Mouse (Mus musculus) neural tube, embryonic 10.5 days (tissue): ENCODE measurements around the gene Nmi.
"Not testable (repeated sequence)": the region's sequence is repeated elsewhere in the genome, so short reads cannot be mapped to it uniquely, and the experiment has no call there.

Source experiments
- DNase-seq: peaks from one replicate; pipeline ENCODE4 v3.0.0-alpha.2; 2017; ENCODE audit warnings: low spot score; ENCODE audit errors: extremely low spot score

Gene Nmi

GRCm38 (mm10) chr2:51973410-51973968 lies at the start of gene Nmi:
TSS of gene Nmi (minus strand) at chr2:51973494.
- DNase-seq = peak; percentile 22

GRCm38 (mm10) chr2:52016361-52016760 lies 43.1 kb upstream of the Nmi start:
- no peak for DNase-seq

GRCm38 (mm10) chr2:52013306-52013820 lies 40.1 kb upstream of the Nmi start:
- DNase-seq = no peak

- DNase-seq = not testable (repeated sequence)
Observed at GRCm38 (mm10) chr2:52011820-52012219, 38.5 kb upstream of the Nmi start.

DNA sequence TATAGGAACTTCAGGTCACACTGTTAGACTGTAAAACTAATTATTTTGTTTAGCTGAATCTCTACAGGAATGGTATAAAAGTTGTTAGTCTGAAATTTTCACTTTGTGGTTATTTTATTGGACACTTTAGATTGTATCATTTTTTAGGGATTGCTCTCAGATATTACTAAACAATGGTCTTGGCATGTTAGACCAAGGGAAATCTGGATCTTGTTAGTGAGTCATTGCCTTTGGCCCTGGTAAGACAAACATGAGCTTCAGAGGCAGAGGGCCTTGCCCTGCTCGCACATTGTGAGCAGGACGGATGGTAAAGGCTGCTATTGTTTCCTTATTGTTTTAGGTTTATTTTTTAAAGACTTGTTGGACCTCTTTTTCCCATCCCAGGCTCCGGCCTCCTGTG lies 33.1 kb upstream of the Nmi start:
- DNase-seq = no peak

- not testable (repeated sequence) for DNase-seq
Observed at GRCm38 (mm10) chr2:52002299-52002698, 29.0 kb upstream of the Nmi start.

GRCm38 (mm10) chr2:52001521-52001920 lies 28.2 kb upstream of the Nmi start:
- DNase-seq = no peak

GRCm38 (mm10) chr2:51999996-52000395 lies 26.7 kb upstream of the Nmi start:
- DNase-seq = no peak

GRCm38 (mm10) chr2:51991447-51991846 lies 18.2 kb upstream of the Nmi start:
- no peak for DNase-seq

- DNase-seq = no peak
Observed at GRCm38 (mm10) chr2:51989559-51989958, 16.3 kb upstream of the Nmi start.

DNA sequence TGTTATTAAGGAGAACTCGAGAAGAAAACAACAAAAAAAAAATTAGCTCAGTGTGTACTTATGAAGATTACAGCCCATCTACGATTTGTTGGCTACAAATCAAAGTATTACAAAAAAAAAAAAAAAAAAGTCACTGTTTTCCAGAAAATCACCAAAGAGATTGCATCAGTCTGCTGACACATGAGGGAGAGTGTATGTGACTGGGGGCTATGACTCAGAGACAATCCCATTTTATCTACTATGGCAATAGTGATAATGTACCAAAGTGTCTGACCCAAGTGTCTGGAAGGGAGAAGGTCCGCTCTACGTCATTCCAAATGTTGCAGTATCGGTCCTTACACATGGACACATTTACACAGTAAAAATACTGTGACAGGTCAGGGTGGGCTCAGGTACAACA lies 13.4 kb upstream of the Nmi start:
- DNase-seq = no peak

DNA sequence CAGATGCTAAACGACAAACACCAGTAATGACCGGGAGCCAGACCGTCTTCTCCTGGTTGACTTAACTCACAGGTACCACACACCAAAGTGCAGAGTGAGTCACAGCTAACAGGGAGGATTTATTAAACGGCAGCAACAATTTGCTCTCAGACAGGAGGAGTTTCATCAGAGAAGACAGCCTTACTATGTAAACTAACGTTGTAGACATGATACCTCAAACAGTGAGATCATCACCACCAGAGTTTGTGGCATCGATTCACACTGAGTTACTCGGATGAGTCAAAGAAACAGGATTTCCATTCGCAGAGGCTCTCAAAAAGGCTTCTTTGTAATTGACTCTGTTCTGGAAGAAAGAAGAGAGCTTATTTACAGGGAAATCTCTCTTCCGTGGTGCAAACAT lies 12.9 kb upstream of the Nmi start:
- no peak for DNase-seq

DNA sequence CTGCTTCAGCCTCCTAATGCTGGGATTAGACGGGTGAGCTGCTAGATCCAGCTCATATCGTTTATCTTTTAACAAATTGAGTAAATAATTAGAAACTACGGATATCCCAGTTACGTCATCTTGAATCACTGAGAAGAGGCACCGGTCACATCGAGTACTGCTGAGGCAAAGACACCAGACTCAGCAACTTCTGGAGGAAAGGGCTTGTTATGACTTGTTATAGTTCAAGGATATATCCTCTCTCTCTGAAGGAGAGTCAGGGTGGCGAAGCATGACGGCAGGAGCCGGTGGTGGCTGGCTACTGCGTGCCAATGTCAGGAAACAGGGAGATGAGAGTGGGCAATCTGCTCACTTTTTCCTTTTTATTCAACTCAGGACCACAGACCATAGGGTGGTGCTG lies 11.9 kb upstream of the Nmi start:
- DNase-seq = no peak

DNA sequence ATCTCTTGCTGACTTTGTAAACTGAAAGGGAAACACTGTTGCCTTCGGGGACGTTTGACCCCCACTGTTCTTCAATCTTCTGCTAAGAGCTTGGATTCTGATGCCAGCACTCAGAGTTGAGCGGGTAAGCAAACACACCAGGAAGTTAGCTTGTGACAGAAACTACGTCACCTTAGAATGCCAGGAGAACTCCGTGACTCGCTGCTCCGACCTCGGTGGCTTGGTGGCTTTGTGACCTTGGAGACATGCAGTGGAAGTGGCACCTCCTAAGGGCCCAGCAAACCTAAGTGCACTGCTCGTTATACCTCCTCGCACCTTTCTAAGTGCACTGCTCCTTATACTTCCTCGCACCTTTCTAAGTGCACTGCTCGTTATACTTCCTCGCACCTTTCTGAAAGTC lies 9.0 kb upstream of the Nmi start:
- no peak for DNase-seq

DNA sequence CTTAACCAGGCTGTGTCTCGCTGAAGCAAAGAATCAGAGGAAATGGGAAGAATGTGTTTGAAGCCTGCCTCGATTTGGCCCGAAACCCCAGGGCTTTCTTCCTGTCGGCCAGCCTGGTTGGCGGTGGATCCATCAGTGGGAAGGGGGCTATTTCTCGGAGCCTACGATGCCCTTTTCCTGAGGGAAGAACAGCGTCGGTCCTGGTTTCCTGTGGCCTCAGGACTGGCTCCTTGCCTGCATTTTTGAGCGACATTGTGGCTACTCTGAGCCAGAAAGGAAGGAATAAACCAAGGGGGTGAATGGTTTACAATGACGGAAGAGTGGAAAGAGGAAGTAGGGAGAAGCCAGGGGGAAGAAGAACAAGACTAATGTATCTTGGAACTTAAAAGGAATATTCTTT lies 8.3 kb upstream of the Nmi start:
- no peak for DNase-seq

GRCm38 (mm10) chr2:51972641-51973409 lies 469 bp downstream of the Nmi start:
- DNase-seq = peak; percentile 69

DNA sequence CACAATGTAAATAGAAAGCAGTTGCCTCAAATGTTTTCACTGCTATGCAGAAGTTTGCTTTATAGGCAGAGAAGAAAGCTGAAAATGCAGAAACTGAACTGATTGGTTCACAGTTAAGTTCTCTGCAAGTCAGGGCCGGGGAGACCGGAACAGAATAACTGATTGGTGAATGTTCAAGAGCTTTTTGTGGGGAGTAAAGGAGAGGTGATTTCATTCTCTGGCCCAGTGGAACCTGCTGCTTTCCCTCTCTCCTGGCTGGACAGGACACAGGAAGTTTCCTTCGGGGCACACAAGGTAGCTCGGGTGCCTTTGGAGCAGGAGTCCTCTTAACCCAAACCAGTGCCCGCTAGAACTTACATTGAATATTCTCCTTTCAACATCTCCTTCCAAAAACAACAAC lies 1.2 kb downstream of the Nmi start:
- DNase-seq = no peak

- DNase-seq = no peak
Observed at GRCm38 (mm10) chr2:51970897-51971296, 2.4 kb downstream of the Nmi start.

GRCm38 (mm10) chr2:51967288-51967687 lies 6.0 kb downstream of the Nmi start:
- DNase-seq = no peak

DNA sequence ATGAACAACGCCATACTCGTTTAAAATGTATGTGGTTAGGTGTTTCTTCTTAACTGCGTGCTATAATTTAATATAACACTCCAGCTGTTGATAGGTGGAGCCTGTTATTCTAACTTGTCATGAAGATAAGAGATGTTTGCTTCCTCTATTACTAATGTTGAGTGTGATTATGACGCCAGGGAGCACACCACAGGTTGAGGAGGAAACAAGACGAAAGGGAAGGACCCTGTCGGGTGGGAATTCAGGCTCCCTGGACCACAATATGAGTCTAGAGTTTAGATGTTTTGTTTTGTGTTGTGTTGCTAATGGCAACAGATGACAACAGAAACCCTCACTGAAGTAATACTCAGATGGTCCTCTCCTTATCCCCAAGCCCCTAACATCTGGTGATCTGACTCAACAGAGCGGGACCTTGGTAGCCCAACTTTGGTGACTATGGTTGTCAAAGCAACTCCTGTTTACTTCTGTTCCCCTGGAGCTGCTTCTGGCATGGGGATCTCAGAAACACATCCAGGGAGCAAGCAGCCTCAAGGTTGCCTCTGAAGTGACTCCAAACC lies 19.6 kb downstream of the Nmi start:
- DNase-seq = no peak

DNA sequence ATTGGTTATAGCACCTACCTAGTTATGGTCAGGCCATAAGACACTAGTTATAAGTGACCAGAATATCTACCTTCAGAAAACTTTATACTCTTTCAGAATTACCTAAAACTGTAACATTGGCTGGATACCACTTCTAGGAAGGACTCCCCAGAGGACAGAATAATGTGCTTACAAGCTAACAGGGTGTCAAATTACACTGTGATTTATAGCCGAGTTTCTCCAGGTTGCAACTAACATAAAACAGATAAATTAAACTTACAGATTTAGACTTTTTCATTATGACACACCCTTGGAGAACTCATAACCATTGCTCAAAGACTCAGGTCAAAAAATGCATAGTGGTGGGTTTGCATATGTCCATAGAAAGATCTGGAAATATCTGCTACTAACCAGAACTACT lies 22.4 kb downstream of the Nmi start:
- no peak for DNase-seq

DNA sequence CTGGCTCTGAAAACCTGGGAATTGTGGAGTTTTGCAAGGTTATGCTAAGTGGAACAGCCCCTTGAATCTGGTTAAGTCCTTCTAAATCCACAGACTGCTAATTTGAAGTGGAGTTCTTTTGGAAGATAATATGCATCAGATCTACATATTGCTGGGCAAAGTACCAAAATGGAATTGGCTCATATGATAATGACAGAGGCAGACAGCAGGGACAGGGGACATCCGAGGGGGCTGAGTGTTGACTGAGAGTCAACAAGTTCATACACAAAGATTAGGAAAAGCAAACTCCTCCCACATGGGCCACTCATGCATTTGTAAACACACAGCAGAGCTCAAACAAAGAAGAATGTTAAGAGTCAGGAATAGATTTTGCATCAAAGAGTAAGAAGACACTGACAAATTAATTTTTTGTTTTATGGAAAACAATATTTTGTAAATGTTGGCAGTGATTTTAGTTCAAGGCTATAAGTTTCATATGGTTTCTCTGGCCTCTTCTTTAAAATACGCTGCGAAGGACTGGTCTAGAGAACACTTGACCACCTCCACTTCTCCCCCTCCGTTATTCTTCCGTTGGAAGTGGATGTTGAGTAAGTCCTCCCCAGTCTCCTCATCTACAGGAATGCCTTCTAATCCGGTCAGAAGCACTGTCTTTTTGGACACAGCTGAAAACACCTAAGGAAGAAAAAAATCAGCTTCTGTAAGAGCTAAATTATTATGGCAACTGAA lies 25.0 kb downstream of the Nmi start:
- no peak for DNase-seq
